ENCODE assay signal across 16 mouse cellular contexts in the genomic region with DNA sequence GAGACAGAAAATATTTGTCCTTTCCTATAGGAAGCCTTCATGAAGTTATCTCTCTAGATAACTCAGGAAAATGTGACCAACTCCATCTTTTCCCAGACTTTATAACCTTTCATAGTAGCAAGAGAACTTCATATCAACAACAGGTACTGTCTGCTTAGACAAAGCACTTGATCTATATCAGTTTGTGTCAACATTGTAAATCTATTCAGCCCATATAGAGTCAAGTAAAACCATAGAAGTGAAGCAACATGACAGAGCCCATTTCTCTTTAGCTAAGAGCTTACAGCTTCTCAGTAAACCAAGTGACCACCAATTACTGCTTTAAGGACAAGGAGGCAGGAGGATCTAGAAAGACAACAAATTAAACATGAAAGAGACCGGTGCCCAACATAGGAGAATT.
"Had no signal": no experiment of that assay in that cellular context is flagged by ENCODE, and none has a peak within 500 bp of the region (broad histone marks: within the 10 kb centered on the region; RNA-seq: fewer than 3 reads in every experiment).

No protein-coding gene starts in this region.

- H3K9me3 ChIP-seq: neural tube, embryonic 12.5 days; neural tube, embryonic 13.5 days; neural tube, embryonic 15.5 days; stomach, embryonic 15.5 days had no signal

- H3K27me3 ChIP-seq: neural tube, embryonic 12.5 days; neural tube, embryonic 13.5 days; neural tube, embryonic 15.5 days; stomach, embryonic 15.5 days had no signal

- H3K4me1 ChIP-seq: neural tube, embryonic 12.5 days; neural tube, embryonic 13.5 days; neural tube, embryonic 15.5 days; stomach, embryonic 15.5 days had no signal

- DNase-seq: right cerebral cortex, adult 18-20 months; right cerebral cortex, postnatal 14 days; right cerebral cortex, postnatal 25 days; right cerebral cortex, postnatal 4 days; spleen, adult 18-20 months; thymus, adult 18-20 months; thymus, adult 2 months; thymus, postnatal 14 days; thymus, postnatal 25 days; thymus, postnatal 36 days; thymus, postnatal 4 days had no signal

- H3K36me3 ChIP-seq: neural tube, embryonic 12.5 days; neural tube, embryonic 13.5 days; neural tube, embryonic 15.5 days; stomach, embryonic 15.5 days had no signal

- H3K4me2 ChIP-seq: neural tube, embryonic 12.5 days; neural tube, embryonic 13.5 days; neural tube, embryonic 15.5 days; stomach, embryonic 15.5 days had no signal

- H3K27ac ChIP-seq: neural tube, embryonic 12.5 days; neural tube, embryonic 13.5 days; neural tube, embryonic 15.5 days; stomach, embryonic 15.5 days; stomach, postnatal 0 days had no signal

- H3K4me3 ChIP-seq: neural tube, embryonic 12.5 days; neural tube, embryonic 13.5 days; neural tube, embryonic 15.5 days; stomach, embryonic 15.5 days had no signal

- H3K9ac ChIP-seq: neural tube, embryonic 12.5 days; neural tube, embryonic 13.5 days; neural tube, embryonic 15.5 days; stomach, embryonic 15.5 days had no signal
